Mouse (Mus musculus) heart, adult 11 months (tissue): Measurements from ENCODE around the gene Tnik.

Source experiments
- DNase-seq: peaks from one replicate; pipeline ENCODE4 v3.0.0; 2022

Tnik gene

DNA sequence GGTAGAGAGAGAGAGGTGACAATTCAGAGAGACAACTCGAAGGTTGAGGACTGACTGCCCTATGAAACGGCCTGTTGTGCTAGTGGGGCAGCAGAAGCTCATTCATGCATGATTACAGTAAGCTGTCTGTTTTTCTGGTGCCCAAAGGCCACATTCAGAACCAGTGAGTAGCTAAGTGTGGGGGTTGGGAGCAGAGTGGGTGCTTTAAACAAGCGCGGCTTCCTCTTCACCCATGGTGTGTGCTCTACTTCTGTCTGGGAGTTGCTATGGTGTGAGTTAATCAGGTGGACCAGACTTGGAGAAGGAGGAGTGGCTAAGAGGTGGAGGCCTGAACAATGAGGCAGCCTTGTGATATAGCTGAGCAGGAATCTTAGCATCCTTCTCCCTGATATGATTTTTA is 2.2 kb downstream of the Tnik start:
- DNase-seq, result peak; percentile 78

- DNase-seq, result peak; percentile 68
These were observed 2.6 kb downstream of the Tnik start for GRCm38 (mm10) chr3:28265656-28266055.

DNA sequence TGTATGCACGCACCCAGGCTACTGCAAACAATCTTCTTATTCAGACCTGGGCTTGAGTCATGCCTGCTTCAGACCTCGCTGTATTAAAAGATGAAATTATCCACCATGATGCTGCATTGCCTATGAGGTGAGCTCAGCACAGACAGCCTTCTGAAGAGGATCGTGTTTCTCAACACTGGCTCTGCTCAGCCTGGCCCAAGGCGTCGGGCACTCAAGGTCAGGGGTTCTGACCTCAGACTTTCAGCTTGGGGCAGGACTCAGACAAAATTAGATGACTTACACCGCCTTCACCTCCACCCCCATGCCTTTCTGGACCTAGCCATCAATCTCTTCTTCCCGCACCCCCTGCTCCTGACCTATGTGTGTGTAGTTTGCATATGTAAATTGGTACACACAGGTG is 4.2 kb downstream of the Tnik start:
- DNase-seq, result peak; percentile 83

DNA sequence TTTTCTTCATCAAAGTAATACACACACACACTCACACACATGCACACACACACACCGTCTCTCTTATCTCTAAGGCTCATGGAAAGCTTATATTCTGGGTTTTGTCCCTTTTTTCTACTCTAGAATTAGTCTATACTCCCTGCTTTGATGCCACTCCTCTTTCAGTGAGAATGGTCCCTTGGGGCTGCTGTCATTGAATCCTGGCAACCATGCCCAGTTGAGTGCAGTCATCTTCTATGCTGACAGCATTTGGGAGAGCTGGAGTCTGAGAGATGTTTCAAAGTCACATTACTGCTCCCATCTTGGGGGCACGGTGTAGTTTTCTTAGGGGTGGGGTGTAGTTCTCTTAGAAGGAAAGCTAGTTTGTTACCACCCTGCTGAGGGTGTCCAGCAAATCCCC is 6.7 kb downstream of the Tnik start:
- peak; percentile 81 for DNase-seq

DNA sequence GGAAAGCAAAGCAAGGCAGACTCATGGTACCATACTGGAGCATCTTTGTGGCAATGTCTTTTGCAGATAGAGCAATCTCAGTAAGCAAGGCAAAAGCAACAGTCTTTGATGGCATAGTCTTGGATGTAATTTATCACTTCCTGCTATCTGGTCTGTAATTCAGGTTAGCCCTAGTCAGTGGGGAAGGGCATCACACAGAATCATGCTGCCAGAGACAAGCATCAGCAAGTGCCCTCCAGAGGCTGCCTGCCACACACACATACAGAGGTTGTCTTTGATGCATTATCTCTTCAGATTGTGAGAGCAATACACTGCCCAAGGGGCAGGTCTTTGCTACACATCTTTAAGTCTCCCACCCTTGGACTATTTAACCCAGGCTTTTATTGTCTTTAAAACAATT is 8.9 kb downstream of the Tnik start:
- DNase-seq, result peak; percentile 81

GRCm38 (mm10) chr3:28274763-28275162 is 11.7 kb downstream of the Tnik start:
- DNase-seq, result no peak

DNA sequence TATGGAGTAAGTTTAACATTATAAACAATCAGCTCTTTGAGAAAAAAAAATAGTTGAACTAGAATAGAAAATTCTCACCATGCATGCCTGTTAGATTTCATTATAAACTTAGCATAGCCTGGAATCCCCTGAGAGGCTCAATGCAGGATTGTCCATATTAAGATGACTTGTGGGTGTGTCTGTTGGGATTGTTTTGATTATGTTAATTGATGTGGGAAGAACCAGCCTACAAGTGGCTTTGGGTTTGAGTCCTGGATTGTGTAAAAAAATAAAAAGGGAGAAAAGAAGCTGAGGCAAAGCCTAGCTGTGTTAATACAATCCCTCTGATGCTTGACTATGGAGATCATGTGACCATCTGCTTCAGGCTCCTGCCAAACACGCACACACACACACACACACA is 26.7 kb downstream of the Tnik start:
- DNase-seq, result no peak

DNA sequence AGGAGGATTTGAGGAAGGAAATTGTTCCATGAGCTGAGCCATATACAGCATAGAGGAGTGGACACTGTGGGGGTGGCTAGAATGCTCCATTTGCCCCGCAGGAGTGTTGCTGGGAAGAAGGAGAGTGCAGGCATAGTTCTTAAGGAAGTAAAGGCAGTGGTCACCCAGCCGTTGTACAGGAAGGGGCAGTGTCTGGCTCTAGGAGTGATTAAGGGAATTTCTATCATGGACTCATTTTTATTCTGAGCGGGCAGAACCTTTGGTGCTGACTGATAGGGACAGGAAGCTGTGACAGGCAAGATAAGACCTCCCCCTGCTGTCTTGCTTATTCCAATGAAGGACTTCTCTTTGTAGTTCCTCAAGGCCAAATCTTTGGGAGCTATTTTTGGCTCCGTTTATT is 38.4 kb downstream of the Tnik start:
- no peak for DNase-seq

DNA sequence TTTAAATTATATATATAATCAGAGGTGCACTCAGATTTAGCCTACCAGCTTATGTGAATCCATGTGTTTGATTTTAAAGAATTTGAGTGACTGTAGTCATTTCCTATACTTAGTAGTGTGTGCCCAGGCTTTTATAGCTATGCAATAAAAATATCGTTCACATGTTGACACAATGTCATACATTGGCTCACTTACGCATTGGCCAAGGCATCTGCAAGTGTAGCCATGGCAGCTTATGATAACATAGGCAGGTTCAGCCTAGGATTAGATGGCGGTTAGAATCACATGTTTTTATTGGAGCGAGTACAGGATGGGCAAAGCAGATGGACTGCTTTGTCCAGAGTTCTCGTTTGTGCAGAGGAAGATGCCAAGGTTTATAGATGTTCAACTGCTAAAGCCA is 40.9 kb downstream of the Tnik start:
- DNase-seq, result no peak

- no peak for DNase-seq
These were observed 43.8 kb downstream of the Tnik start for GRCm38 (mm10) chr3:28306852-28307251.

DNA sequence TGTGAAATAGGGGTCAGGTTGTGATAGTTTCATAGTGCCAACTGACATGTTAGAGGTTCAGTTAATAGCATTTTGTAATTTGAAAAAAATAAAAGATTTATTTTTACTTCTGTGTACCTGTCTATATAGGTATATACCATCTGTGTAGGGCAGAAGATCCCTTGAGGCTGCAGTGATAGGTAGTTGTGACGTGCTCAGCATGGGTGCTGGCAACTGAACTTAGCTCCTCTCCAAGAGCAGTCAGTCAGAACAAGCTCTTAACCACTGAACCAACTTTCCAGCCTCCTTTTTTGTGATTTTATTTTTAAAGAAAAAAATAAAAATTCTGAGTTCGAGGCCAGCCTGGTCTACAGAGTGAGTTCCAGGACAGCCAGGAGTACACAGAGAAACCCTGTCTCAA is 51.4 kb downstream of the Tnik start:
- no peak for DNase-seq

DNA sequence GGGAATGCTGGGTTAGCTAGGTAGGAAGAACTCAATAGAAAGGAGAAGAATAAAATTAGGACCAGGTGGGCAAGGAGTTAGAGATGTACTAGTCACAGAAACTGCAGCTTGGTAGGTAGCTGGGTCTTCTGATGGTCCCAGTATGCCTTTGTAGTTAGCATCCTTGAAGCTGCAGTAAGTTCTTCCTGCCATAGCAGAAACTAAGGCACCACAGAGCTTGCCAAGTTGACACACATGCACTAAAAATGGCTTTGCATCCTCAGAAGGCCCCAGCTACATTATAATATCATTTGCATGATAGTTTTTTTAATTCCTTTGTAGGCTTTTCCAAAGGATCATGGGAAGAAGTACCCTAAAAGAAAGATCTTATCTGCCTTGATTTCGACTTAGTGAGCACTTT is 54.3 kb downstream of the Tnik start:
- peak; percentile 21 for DNase-seq

DNA sequence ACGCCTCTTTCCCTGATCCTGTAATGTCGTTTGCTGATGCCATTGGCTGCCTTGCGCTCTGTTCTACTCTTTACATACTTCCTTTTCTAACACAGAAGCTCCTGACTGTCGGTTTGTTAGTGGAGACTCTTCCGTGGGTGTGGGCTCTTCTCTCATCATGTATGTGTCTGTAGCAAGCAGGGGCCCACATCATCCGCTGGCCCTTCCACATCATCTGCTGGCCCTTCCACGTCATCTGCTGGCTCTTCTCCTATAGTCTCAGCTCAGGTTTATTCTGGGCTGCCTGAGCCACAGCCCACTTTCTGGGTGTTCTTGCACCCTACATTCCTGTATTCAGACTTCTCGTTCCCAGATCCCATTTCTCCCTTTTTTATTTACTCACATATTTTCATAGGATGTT is 58.6 kb downstream of the Tnik start:
- peak; percentile 78 for DNase-seq

DNA sequence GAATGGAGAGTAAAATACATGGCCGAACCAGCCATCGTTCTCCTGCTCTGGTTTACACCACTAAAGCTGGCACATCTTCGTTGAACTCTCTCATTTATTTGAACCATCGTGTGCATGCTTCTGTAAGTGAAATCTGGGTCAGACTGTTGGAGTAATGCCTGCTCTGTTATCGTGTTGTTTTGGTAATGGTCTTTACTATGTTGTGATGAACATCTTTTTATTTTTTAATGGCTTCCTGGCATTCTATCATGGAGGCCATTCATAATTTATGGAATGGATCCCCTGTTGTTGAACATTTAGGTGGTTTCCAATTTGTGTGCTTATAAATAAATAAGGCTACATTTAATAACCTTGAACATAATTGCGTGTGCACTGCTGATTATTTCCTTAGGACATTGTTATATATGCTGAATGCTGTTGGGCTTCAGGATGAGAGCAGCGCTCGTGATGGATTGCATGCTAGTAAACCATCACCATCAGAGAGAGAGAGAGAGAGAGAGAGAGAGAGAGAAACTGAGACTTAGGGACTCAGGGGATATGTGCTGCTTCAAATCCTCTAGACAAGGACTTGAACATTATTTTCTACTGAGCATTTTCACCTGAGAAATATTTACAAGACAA is 62.7 kb downstream of the Tnik start:
- DNase-seq, result no peak

DNA sequence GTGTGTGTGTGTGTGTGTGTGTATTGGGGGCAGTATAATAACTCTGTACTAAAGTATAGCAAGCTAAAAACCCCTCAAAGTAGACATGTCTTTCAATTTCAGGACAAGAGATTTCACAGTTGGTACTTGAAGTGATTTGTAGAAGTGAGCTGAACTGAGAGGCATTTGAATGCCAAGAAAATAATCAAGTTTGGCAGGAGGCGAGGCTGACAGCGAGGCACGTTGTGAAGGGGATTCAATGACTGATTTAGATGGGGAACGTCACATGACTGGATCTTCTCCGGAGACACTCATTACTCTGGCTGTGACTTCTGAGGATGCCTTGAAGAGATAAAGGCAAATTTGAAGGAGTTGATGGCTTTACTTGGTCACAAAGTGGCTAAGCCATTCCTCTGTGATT is 69.3 kb downstream of the Tnik start:
- no peak for DNase-seq

- peak; percentile 96 for DNase-seq
These were observed 70.9 kb downstream of the Tnik start for GRCm38 (mm10) chr3:28333869-28334268.

DNA sequence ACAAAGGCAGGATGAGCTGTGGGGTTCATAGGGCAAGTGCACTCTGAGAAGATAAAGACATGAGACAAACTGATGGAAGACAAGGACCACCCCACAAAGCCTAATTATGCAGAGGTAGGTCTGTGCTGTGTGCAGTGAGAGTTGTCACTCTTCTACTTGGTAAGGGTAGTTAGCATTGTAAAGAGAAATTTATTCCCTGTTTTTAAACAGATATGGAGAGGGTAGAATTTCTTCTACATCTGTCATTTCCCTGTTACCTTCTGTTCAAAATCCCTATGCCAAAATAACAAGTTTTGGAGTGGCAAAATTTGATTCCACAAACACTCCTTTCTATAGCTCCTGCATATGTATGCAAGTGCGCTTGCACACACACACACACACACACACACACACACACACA is 71.5 kb downstream of the Tnik start:
- peak; percentile 1 for DNase-seq

GRCm38 (mm10) chr3:28340071-28340470 is 77.1 kb downstream of the Tnik start:
- peak; percentile 73 for DNase-seq

DNA sequence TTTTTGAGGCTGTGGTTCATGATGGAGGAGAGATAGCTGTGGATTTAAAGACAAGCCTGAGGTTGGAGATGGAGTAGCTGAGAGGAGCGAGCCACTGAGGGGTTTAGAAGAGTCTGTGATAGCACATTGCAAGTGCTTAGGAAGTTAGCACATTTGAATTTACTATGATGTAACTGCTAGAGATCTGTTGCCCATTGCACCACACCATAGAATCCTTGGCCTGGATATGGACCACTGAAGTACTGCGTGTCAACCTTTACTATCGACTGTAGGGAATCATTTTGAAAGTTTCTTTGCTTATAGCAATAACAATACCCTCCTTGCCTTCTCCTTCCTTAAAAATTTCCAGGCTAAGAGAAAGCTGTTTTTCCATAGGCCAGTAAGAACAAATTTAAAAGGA is 80.2 kb downstream of the Tnik start:
- peak; percentile 49 for DNase-seq

DNA sequence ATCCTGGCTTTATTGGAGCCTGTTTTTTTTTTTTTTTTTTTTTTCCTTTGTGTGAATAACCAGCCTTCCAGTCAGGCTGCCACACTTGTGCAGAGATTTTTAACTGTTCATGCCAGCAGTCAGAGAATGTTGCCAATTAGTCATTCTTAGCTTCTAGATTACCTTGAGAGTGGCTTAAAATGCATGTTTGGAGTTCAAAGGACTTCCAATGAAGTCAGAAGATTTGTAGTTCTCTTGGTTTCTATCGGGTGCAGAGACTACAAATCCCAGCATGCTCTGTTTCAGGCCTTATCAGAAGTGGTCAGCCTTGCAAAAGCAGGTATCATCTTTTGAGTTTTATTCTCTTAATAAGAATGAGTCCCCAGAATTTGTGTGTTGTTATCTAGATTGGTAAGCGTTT is 80.6 kb downstream of the Tnik start:
- no peak for DNase-seq

DNA sequence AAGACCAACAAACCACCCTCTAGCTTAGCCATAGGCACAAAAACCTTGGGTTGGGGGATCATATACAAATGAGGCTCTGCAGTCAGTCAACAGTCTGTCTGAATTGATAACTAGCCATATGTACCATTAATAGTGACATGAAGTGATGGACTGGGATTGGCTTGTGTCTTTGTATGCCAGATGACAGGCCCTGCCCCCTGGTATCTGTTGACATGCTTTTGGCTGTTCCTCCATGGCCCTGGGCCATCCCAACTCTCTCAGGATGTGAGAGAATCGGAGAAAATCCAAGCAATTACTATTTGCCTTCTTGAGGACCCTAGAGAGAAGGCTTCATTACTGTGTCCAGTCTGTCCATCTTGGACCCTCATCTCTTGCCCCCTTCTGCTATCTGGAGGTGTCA is 82.4 kb downstream of the Tnik start:
- peak; percentile 59 for DNase-seq

DNA sequence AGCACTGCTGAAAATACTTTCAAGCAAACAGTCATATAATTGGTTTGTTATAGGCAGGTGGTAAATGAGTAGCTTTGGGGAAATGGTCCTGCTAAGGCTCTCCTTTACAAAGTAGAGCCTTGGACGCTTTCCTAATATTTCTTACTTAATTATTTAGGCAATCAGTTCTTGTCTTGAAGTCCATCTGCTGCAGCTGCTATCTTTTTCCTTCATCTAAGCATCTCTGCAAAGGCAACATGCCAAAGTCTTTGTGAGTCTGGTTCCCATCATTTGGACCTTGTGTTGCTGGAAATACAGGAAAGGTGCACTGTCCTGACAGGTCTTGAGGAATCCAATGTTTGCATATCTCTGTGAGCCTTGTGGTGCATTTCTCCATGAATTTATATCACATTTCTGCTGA is 82.9 kb downstream of the Tnik start:
- peak; percentile 72 for DNase-seq

DNA sequence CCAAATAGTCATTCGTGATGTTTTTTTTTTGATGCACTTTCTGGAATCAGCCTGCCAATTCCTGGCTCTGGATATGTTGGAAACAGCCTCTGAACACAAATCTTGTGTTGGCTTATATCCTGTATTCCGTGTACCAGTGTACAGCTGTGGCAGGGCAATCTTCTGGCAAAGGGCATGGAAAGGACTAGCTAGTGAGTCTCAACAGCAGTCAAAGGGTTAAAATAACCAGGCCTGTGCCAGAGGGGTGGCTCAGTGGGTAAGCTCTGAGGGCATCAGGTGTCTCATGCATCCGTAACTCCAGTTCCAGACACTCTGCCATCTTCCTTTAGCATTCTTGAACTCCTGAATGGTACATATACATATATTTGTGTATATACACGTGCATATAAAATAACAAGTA is 83.5 kb downstream of the Tnik start:
- DNase-seq, result peak; percentile 12

DNA sequence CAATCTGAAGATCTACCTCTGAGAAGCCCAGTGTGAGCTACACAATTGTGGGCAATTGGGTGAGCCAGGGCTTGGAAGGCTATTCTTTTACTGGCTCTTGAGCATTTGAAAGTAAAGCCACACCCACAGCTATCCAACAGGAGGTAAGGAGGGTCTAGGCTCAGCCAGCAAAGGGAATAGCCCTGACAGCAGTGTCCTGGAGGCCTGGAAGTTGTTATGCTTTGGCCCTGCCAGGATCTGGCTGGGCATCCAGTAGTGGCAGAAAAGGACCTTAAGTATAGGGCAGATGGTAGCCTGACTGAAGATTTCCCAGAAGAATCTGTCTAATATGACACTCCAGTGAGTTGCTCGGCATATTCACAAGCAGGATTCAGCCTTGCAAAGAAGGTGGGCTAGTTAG is 85.7 kb downstream of the Tnik start:
- peak; percentile 84 for DNase-seq

GRCm38 (mm10) chr3:28350147-28350801 is 87.3 kb downstream of the Tnik start:
- peak; percentile 79 for DNase-seq
